Comparison of ENCODE assay signal across 12 mouse cellular contexts in genomic region chr15:83696681-83697381, GRCm38 (mm10). TPM values are rescaled to one million over a fixed set of nuclear protein-coding genes. Genes with fewer than 3 reads are reported as not detected.
DNase-seq lines count a peak whose midpoint lies in the region; ATAC-seq and TF ChIP-seq lines count a peak whose summit lies in the region.
"Had no signal": no experiment of that assay in that cellular context is flagged by ENCODE, and none has a peak within 500 bp of the region (broad histone marks: within the 10 kb centered on the region; RNA-seq: fewer than 3 reads in every experiment).

No protein-coding gene starts in this region.

- no peaks in the 10 kb centered on the region for H3K36me3 ChIP-seq in lung, postnatal 0 days (ENCODE audit: insufficient read depth, low read length)

- no peak overlapping the region for H3K27ac ChIP-seq in lung, postnatal 0 days (ENCODE audit: low read length)

- peak; percentile 32 for DNase-seq in gastrocnemius, postnatal 10 days
- no peak for DNase-seq in gastrocnemius, postnatal 25 days
- no peak for DNase-seq in lung, postnatal 0 days (ENCODE audit: low spot score)
- DNase-seq in lung, adult 18-20 months: no peak
- peak; percentile 29 for DNase-seq in kidney, adult 9 months
- DNase-seq in skeletal muscle tissue, adult 2 months (ENCODE audit: low read depth, low spot score): peak; percentile 5
- no peak for DNase-seq in frontal cortex, postnatal 36 days (ENCODE audit: low spot score in 2 of 2)
- DNase-seq in ovary, adult 18-20 months (ENCODE audit: low spot score): no peak
- DNase-seq: cerebellum, adult 11 months; forebrain, postnatal 0 days; right cerebral cortex, postnatal 14 days had no signal

- no peaks in the 10 kb centered on the region for H3K27me3 ChIP-seq in lung, postnatal 0 days (replicated peaks; ENCODE audit: insufficient read depth, low read length)

- no peaks in the 10 kb centered on the region for H3K4me1 ChIP-seq in lung, postnatal 0 days (ENCODE audit: insufficient read depth, low read depth, low read length)

- 46% methylated on average over 14 of the region's 14 CpGs for WGBS in lung, postnatal 0 days

- H3K4me3 ChIP-seq in lung, postnatal 0 days (ENCODE audit: low read depth, low read length): no peak overlapping the region

- no peak for TF ChIP-seq EP300 in lung, postnatal 0 days (IDR thresholded peaks at IDR 0.05)

- no peak for ATAC-seq in lung, postnatal 0 days
- ATAC-seq: forebrain, postnatal 0 days had no signal

- H3K9me3 ChIP-seq in lung, postnatal 0 days (ENCODE audit: low read length): no peaks in the 10 kb centered on the region

- no peak overlapping the region for H3K4me2 ChIP-seq in lung, postnatal 0 days (replicated peaks; ENCODE audit: low read depth, low read length)

- 0 out of 2 replicates have a peak, but pooled peaks have one; percentile 6 for TF ChIP-seq CTCF in lung, postnatal 0 days (IDR thresholded peaks at IDR 0.05)

- H3K9ac ChIP-seq in lung, postnatal 0 days (replicated peaks; ENCODE audit: low read depth): no peak overlapping the region
- H3K9ac ChIP-seq: forebrain, postnatal 0 days had no signal

RNA-seq across cellular contexts. Expression of gene Scube1, which starts 28.0 kb away (rescaled TPM):
- 1 to 10 TPM; 2.5 to 2.8 TPM for total RNA-seq in gastrocnemius, postnatal 10 days (2021)
- under 1 TPM; 0.32 to 0.67 TPM for total RNA-seq in gastrocnemius, postnatal 25 days (2021)
- polyA plus RNA-seq in lung, postnatal 0 days (2015; fragmentation: Nextera tagmentation; extraction: Ambion mirVana): 1.6 and 1.9 TPM in 2 replicates
- total RNA-seq: megakaryocyte progenitor cell, adult 5-6 weeks had no signal

Comparison
In these comparisons a context has a peak if more than half of its experiments do, and no peak if none do; other contexts are left out.
1. DNase-seq: peak in gastrocnemius, postnatal 10 days (single experiment), kidney, adult 9 months (single experiment) and skeletal muscle tissue, adult 2 months (single experiment); none in gastrocnemius, postnatal 25 days (single experiment), lung, postnatal 0 days (single experiment), lung, adult 18-20 months (0 of 2), frontal cortex, postnatal 36 days (0 of 2) and ovary, adult 18-20 months (single experiment).